ENCODE assay signal across 9 mouse cellular contexts in the genomic region with DNA sequence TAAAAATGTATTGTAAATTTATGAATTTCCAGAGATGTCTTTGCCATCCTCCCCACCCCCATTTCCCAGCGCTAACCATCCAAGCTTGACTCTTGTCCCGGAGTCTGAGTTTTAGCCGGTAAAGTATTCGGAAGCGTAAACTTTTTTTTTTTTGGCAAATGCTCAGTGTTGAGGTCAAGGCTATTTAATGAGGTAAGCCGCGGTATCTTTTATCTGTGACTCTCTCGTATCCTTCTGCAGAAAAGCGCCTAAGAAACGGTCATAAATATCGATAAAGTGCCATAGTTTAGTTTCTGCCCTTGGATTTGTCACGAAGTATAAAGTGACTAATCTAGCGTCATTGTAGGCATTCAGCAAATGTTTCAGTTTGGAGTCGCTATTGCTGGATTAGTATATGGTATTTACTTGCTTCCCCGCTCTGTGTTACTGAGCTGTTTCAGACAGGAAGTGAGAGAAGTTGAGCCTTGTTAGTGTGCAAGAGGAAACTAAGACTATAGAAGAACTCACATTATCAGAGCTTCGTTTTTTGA. TPM values are rescaled to one million over a fixed set of nuclear protein-coding genes. Genes with fewer than 3 reads are reported as not detected.
DNase-seq lines count a peak whose midpoint lies in the region; ATAC-seq lines count a peak whose summit lies in the region.
"Had no signal": no experiment of that assay in that cellular context is flagged by ENCODE, and none has a peak within 500 bp of the region (broad histone marks: within the 10 kb centered on the region; RNA-seq: fewer than 3 reads in every experiment).

No protein-coding gene starts in this region.

- H3K4me1 ChIP-seq in erythroblast, embryonic 14.5 days (ENCODE audit: control insufficient read depth), result peaks cover 57% of the 10 kb centered on the region
- peaks cover 19% of the 10 kb centered on the region for H3K4me1 ChIP-seq in brown adipose tissue, adult 24 weeks (ENCODE audit: control insufficient read depth, insufficient read depth, insufficient read length, low read length)
- H3K4me1 ChIP-seq in hindbrain, embryonic 13.5 days (replicated peaks), result peaks cover 36% of the 10 kb centered on the region
- H3K4me1 ChIP-seq in midbrain, embryonic 10.5 days, result peaks cover 42% of the 10 kb centered on the region

- peak overlapping the region; percentile 97 for H3K4me3 ChIP-seq in erythroblast, embryonic 14.5 days (replicated peaks)
- peak overlapping the region; percentile 98 for H3K4me3 ChIP-seq in brown adipose tissue, adult 24 weeks (ENCODE audit: insufficient read depth, low read depth, low read length)
- H3K4me3 ChIP-seq in hindbrain, embryonic 13.5 days, result peak overlapping the region; percentile 90
- H3K4me3 ChIP-seq in midbrain, embryonic 10.5 days, result peak overlapping the region; percentile 94

- peaks cover 23% of the 10 kb centered on the region for H3K36me3 ChIP-seq in erythroblast, embryonic 14.5 days (ENCODE audit: control insufficient read depth)
- H3K36me3 ChIP-seq in hindbrain, embryonic 13.5 days, result no peaks in the 10 kb centered on the region
- H3K36me3 ChIP-seq in midbrain, embryonic 10.5 days, result no peaks in the 10 kb centered on the region

- no peak for ATAC-seq in erythroblast, adult 5-6 weeks (replicated peaks; ENCODE audit: low FRiP score, poor library complexity, severe bottlenecking)
- no peak for ATAC-seq in hindbrain, embryonic 13.5 days (ENCODE audit: low FRiP score)

- H3K9ac ChIP-seq in hindbrain, embryonic 13.5 days, result peak overlapping the region; percentile 91

- H3K4me2 ChIP-seq in hindbrain, embryonic 13.5 days, result peak overlapping the region; percentile 76

- intact Hi-C loops in gastrocnemius, postnatal 36 days (cut with DNase I), result no loop called here

- H3K9me3 ChIP-seq in erythroblast, embryonic 14.5 days (ENCODE audit: control insufficient read depth, low read length), result no peaks in the 10 kb centered on the region
- H3K9me3 ChIP-seq in hindbrain, embryonic 13.5 days, result no peaks in the 10 kb centered on the region
- H3K9me3 ChIP-seq in midbrain, embryonic 10.5 days (replicated peaks), result no peaks in the 10 kb centered on the region

- WGBS in hindbrain, embryonic 13.5 days, result 3% methylated on average over 16 of the region's 16 CpGs
- WGBS in midbrain, embryonic 10.5 days, result 3% methylated on average over 16 of the region's 16 CpGs

- H3K27me3 ChIP-seq in erythroblast, embryonic 14.5 days (ENCODE audit: control insufficient read depth), result no peaks in the 10 kb centered on the region
- no peaks in the 10 kb centered on the region for H3K27me3 ChIP-seq in hindbrain, embryonic 13.5 days
- H3K27me3 ChIP-seq in midbrain, embryonic 10.5 days (ENCODE audit: low read depth, poor library complexity, severe bottlenecking), result peaks cover 8% of the 10 kb centered on the region; the same call in 1 of the 2 replicates
- H3K27me3 ChIP-seq: Patski had no signal

- peak; percentile 57 for DNase-seq in 3T3-L1 (ENCODE audit: low read depth, low spot score)
- DNase-seq in midbrain, embryonic 10.5 days (ENCODE audit: low spot score), result no peak
- DNase-seq in gastrocnemius, postnatal 36 days, result no peak
- DNase-seq in left cerebral cortex, adult 18-20 months (ENCODE audit: low spot score in 2 of 2), result no peak

- peak overlapping the region; percentile 91 for H3K27ac ChIP-seq in brown adipose tissue, adult 24 weeks (replicated peaks; ENCODE audit: low read depth, low read length)
- peak overlapping the region; percentile 95 for H3K27ac ChIP-seq in hindbrain, embryonic 13.5 days
- H3K27ac ChIP-seq in midbrain, embryonic 10.5 days (replicated peaks), result peak overlapping the region; percentile 98

RNA-seq across cellular contexts. Expression of gene Ptp4a2, which starts 10.1 kb away (rescaled TPM):
- polyA plus RNA-seq in erythroblast, embryonic 14.5 days (2012), result 3.6 and 4.7 TPM in 2 replicates
- total RNA-seq in erythroblast, adult 5-6 weeks (2015; ENCODE audit: low replicate concordance), result 92.8 and 126 TPM in 2 replicates
- 74.3 and 85.6 TPM in 2 replicates for total RNA-seq in erythroblast, adult 5-6 weeks (2017; ENCODE audit: low replicate concordance)
- polyA plus RNA-seq in brown adipose tissue, adult 24 weeks (2012; ENCODE audit: insufficient read depth, insufficient read length, missing spikeins), result 156 and 232 TPM in 2 replicates
- 292 and 306 TPM in 2 replicates for polyA plus RNA-seq in hindbrain, embryonic 13.5 days (2015; fragmentation: Nextera tagmentation; extraction: Ambion mirVana)
- polyA plus RNA-seq in midbrain, embryonic 10.5 days (2016; fragmentation: Nextera tagmentation; extraction: Ambion mirVana), result 307 and 309 TPM in 2 replicates
- 100 to 1,000 TPM; 615 to 657 TPM for total RNA-seq in gastrocnemius, postnatal 36 days (2021)
- total RNA-seq in left cerebral cortex, adult 18-20 months (2021), result 100 to 1,000 TPM; 137 to 141 TPM

Comparison
In these comparisons a context has a peak if more than half of its experiments do, and no peak if none do; other contexts are left out.
1. RNA of gene Ptp4a2, which starts 10.1 kb away (polyA plus RNA-seq): 307 to 309 TPM in midbrain, embryonic 10.5 days, 292 to 306 TPM in hindbrain, embryonic 13.5 days and 156 to 232 TPM in brown adipose tissue, adult 24 weeks; 3.6 to 4.7 TPM in erythroblast, embryonic 14.5 days; every median in the first group is over 10 times any median in the second.
2. Peak in every context shown above with its lines, with median percentiles within 50 percentile points of each other: H3K4me3 ChIP-seq and H3K27ac ChIP-seq.